Mouse (Mus musculus) thymus, adult 2 months (tissue): ENCODE data around the gene Rhof. TPM values are rescaled to one million over a fixed set of nuclear protein-coding genes. Genes with fewer than 3 reads are reported as not detected.

Experiments
- DNase-seq: peaks from one replicate; pipeline ENCODE4 v3.0.0; 2021
- H3K27ac ChIP-seq: fragments of 200-500 bp; 2 replicates; pipeline ENCODE4 v1.5.1; 2012; ENCODE audit warnings: low read length, control low read depth; ENCODE audit not compliant: control insufficient read depth, insufficient read depth
- H3K27me3 ChIP-seq: fragments of 200-500 bp; 2 replicates; pipeline ENCODE4 v1.6.1; 2012; ENCODE audit warnings: mild to moderate bottlenecking, low read length, moderate library complexity, mixed read lengths; ENCODE audit not compliant: control insufficient read depth, insufficient read depth
- H3K36me3 ChIP-seq: fragments of 200-500 bp; 2 replicates; pipeline ENCODE4 v1.6.1; 2012; ENCODE audit warnings: mild to moderate bottlenecking, low read length, moderate library complexity; ENCODE audit not compliant: control insufficient read depth, insufficient read depth
- H3K4me1 ChIP-seq: fragments of 200-500 bp; replicated peaks from 2 replicates; pipeline ENCODE4 v1.6.1; 2012; ENCODE audit warnings: low read length; ENCODE audit not compliant: control insufficient read depth, insufficient read depth
- H3K4me3 ChIP-seq: fragments of 200-500 bp; 2 replicates; pipeline ENCODE4 v1.5.1; 2012; ENCODE audit warnings: mild to moderate bottlenecking, low read length, control low read depth, moderate library complexity; ENCODE audit not compliant: control insufficient read depth, insufficient read depth
- CTCF ChIP-seq: fragments of 200-500 bp; IDR thresholded peaks from 2 replicates; pipeline ENCODE4 v1.5.1; 2012; ENCODE audit warnings: mild to moderate bottlenecking, control low read depth, low read length, moderate library complexity, borderline replicate concordance; ENCODE audit not compliant: control insufficient read depth, poor library complexity, insufficient read depth; ENCODE audit errors: extremely low read depth
- POLR2A ChIP-seq: fragments of 200-500 bp; IDR thresholded peaks from 2 replicates; pipeline ENCODE4 v1.6.1; 2012; ENCODE audit warnings: mild to moderate bottlenecking, low read length, control low read depth, moderate library complexity; ENCODE audit not compliant: control insufficient read depth, poor library complexity, insufficient read depth; ENCODE audit errors: extremely low read depth
- WGBS: fragments of 180-500 bp; shearing (Covaris S2); methylation state at CpG from one replicate; pipeline ENCODE4 v1.1.7; 2018; 5-methylcytosine and 5-hydroxymethylcytosine counted together
- polyA plus RNA-seq: library from polyadenylated mRNA; depleted of rRNA; stranded (reverse); fragments of >200 nt; gene quantifications from 2 replicates; pipeline ENCODE4 v1.2.3, GENCODE M21; 2012

Gene Rhof
- polyA plus RNA-seq, 1 experiment: 51.9 TPM

GRCm38 (mm10) chr5:123110296-123110721 lies 22.2 kb downstream of the Rhof start:
- Histone ChIP-seq H3K27ac (no peak overlapping the region), H3K4me1 (no peaks in the 10 kb centered on the region), H3K36me3 (no peaks in the 10 kb centered on the region), H3K4me3 (no peak overlapping the region), H3K27me3 (no peaks in the 10 kb centered on the region)
- 89% methylated on average over 13 of the region's 13 CpGs for WGBS
- no peak for DNase-seq
- TF ChIP-seq POLR2A (no peak), CTCF (no peak)

GRCm38 (mm10) chr5:123109452-123110203 lies 22.9 kb downstream of the Rhof start:
- WGBS: 94% methylated on average over 13 of the region's 13 CpGs
- DNase-seq: no peak
- H3K4me3 ChIP-seq: no peak overlapping the region

GRCm38 (mm10) chr5:123104769-123105168 lies 27.7 kb downstream of the Rhof start:
- DNase-seq: no peak
- Histone ChIP-seq H3K27ac (no peak overlapping the region), H3K27me3 (no peaks in the 10 kb centered on the region), H3K4me1 (no peaks in the 10 kb centered on the region), H3K36me3 (peaks cover 18% of the 10 kb centered on the region), H3K4me3 (no peak overlapping the region)
- no peak for TF ChIP-seq POLR2A
- TF ChIP-seq CTCF: no peak
- WGBS: 95% methylated on average over 6 of the region's 6 CpGs

More at GRCm38 (mm10) chr5:123109452-123110203, 22.9 kb downstream of the Rhof start:
- H3K27ac ChIP-seq: no peak overlapping the region
- no peak for TF ChIP-seq POLR2A
- TF ChIP-seq CTCF: no peak
- H3K36me3 ChIP-seq: no peaks in the 10 kb centered on the region
- H3K27me3 ChIP-seq: no peaks in the 10 kb centered on the region
- no peaks in the 10 kb centered on the region for H3K4me1 ChIP-seq

- H3K4me1 ChIP-seq: no peaks in the 10 kb centered on the region
- 97% methylated on average over 8 of the region's 8 CpGs for WGBS
- peaks cover 28% of the 10 kb centered on the region for H3K36me3 ChIP-seq
- no peak overlapping the region for H3K4me3 ChIP-seq
- no peaks in the 10 kb centered on the region for H3K27me3 ChIP-seq
- H3K27ac ChIP-seq: no peak overlapping the region
- DNase-seq: no peak
- TF ChIP-seq POLR2A: no peak
- no peak for TF ChIP-seq CTCF
Observed at GRCm38 (mm10) chr5:123103556-123103955, 28.9 kb downstream of the Rhof start.

GRCm38 (mm10) chr5:123102376-123102775 lies 30.1 kb downstream of the Rhof start:
- no peak overlapping the region for H3K4me3 ChIP-seq
- H3K4me1 ChIP-seq: no peaks in the 10 kb centered on the region
- H3K27ac ChIP-seq: no peak overlapping the region
- DNase-seq: no peak
- H3K36me3 ChIP-seq: peaks cover 34% of the 10 kb centered on the region
- 73% methylated on average over 7 of the region's 7 CpGs for WGBS
- no peak for TF ChIP-seq POLR2A
- no peak for TF ChIP-seq CTCF
- H3K27me3 ChIP-seq: no peaks in the 10 kb centered on the region

GRCm38 (mm10) chr5:123098487-123098886 lies 34.0 kb downstream of the Rhof start:
- TF ChIP-seq CTCF (no peak), POLR2A (no peak)
- WGBS: 87% methylated on average over 2 of the region's 2 CpGs
- H3K36me3 ChIP-seq: peaks cover 29% of the 10 kb centered on the region
- DNase-seq: no peak
- no peak overlapping the region for H3K4me3 ChIP-seq
- H3K27me3 ChIP-seq: no peaks in the 10 kb centered on the region
- H3K27ac ChIP-seq: no peak overlapping the region
- no peaks in the 10 kb centered on the region for H3K4me1 ChIP-seq

- DNase-seq: no peak
- no peak for TF ChIP-seq POLR2A
- TF ChIP-seq CTCF: no peak
- H3K27ac ChIP-seq: no peak overlapping the region
- no peaks in the 10 kb centered on the region for H3K4me1 ChIP-seq
- no peak overlapping the region for H3K4me3 ChIP-seq
- no peaks in the 10 kb centered on the region for H3K27me3 ChIP-seq
- WGBS: 95% methylated on average over 8 of the region's 8 CpGs
- peaks cover 27% of the 10 kb centered on the region for H3K36me3 ChIP-seq
Observed at GRCm38 (mm10) chr5:123096299-123096698, 36.2 kb downstream of the Rhof start.
